Mouse (Mus musculus) brain, embryonic 14.5 days (tissue): Measurements from ENCODE around the gene Ints14. TPM values are rescaled to one million over a fixed set of nuclear protein-coding genes. Genes with fewer than 3 reads are reported as not detected.
A peak's percentile ranks its signal among the peaks of the same experiment; 100 is the strongest.

Experiments used
- DNase-seq: peaks from one replicate; pipeline ENCODE4 v3.0.0-alpha.2; 2011; ENCODE audit warnings: low read depth
- CTCF ChIP-seq: fragments of 200-500 bp; IDR thresholded peaks from 2 replicates; pipeline ENCODE4 v1.5.1; 2012; ENCODE audit warnings: inconsistent platforms, mild to moderate bottlenecking, moderate library complexity, borderline replicate concordance; ENCODE audit not compliant: insufficient read depth, insufficient read length; ENCODE audit errors: extremely low read depth
- POLR2A ChIP-seq: fragments of 200-500 bp; IDR thresholded peaks from 2 replicates; pipeline ENCODE4 v1.6.1; 2012; ENCODE audit warnings: mild to moderate bottlenecking, inconsistent platforms, borderline replicate concordance; ENCODE audit not compliant: poor library complexity, insufficient read depth, insufficient read length, severe bottlenecking; ENCODE audit errors: extremely low read depth
- polyA plus RNA-seq: library from polyadenylated mRNA; depleted of rRNA; stranded (reverse); fragments of >200 nt; gene quantifications from 2 replicates; pipeline ENCODE4 v1.2.3, GENCODE M21; 2012

Gene Ints14
- polyA plus RNA-seq, 1 experiment = 33.5 TPM

DNA sequence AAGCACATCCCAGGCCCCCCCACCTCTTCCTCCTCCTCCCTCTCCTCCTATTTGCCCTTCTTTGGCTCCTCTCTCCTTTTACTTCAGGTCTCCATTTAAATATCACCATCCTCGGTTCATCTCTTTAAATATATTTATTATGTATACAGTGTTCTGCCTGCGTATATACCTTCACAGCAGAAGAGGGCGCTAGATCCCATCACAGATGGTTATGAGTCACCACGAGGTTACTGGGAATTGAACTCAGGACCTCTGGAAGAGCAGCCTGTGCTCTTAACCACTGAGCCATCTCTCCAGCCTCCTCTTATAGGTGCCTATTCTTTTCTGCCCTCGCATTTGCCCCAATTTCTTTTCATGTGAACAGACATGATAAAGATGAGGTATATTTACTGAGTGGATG lies 23.2 kb upstream of the Ints14 start:
- TF ChIP-seq POLR2A (no peak), CTCF (no peak)

DNA sequence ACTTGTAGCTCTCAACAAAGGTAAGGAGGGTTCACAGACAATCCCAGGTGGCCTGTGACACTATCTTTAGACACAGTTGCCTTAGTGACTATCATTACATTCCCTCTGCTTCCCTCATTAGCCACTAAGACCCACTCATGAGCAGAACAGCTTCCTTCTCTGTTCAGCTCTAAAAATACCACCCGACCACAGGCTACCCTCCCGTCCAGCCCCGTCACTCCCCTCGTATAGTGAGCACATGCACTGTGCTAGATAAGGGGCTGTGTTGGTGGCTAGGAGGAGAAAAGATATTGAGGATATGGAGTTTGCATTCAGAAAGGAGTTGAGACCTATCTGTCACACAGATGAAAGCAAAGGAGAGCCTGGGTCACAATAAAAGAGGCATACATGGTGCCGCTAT lies 22.2 kb upstream of the Ints14 start:
- DNase-seq = no peak
- TF ChIP-seq CTCF (no peak), POLR2A (no peak)

More for the DNA sequence above, 23.2 kb upstream of the Ints14 start:
- no peak for DNase-seq

DNA sequence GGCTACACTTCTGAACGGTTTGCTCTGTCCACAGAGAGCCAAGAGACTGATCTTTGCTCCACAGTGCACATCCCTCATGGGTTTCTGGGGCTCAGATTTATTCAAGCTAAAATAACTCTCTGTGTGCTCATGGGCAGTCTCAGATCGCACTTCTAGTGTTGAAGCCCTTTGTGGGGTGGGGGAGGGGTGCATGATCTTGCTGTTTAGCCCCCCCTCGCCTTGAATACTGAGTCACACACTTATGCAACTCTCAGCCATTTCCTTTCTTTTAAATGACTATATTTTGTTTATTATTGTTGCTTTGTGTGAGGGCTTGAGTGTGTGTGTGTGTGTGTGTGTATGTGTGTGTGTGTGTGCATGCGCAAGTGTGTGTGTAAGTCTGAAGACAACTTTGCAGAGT lies 21.4 kb upstream of the Ints14 start:
- TF ChIP-seq POLR2A (no peak), CTCF (no peak)
- DNase-seq = no peak

DNA sequence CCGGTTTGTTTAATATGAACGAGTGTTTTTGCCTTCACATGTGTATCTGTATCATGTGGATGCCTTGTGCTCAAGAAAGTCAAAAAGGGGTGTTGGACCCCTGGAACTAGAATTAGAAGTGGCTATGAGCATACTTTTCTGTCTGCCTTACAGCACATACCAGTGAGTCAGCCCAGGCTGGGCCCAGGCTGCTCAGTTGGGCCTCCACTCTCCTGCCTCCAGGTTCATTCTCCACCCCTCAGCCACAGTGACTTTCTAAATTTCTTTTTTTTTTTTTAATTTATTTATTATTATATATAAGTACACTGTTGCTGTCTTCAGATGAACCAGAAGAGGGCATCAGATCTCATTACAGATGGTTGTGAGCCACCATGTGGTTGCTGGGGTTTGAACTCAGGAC lies 20.9 kb upstream of the Ints14 start:
- DNase-seq = no peak
- TF ChIP-seq POLR2A (no peak), CTCF (no peak)

DNA sequence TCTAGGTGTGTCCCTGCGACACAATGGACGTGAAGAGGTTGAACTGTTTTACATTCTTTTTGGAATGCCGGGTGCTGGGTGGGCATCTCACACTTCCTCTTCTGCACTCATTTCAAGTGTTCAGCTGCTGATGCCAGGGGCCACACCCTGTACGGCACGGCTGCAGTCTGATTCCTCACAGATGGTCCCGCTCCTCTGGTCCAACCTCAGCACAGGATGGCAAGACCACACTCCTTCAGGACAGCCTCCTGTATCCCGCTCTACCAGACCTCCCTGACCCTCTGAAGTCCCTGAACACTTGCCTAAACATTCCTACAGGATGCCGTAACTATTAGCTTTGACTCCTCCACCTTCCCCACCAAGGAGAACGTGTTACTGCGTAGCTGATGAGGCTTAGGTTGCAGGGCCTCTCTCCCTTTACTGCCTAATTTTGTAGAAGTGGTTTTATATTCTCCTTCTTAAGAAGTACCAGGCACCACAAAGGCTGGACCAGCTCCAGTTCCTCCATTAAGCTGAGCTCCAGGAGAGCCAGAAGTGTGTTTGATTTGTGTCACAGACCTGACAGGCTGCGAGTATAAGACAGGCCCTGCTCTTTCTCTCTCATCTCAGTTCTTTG lies 19.9 kb upstream of the Ints14 start:
- DNase-seq = no peak
- TF ChIP-seq CTCF = no peak
- TF ChIP-seq POLR2A = no peak

DNA sequence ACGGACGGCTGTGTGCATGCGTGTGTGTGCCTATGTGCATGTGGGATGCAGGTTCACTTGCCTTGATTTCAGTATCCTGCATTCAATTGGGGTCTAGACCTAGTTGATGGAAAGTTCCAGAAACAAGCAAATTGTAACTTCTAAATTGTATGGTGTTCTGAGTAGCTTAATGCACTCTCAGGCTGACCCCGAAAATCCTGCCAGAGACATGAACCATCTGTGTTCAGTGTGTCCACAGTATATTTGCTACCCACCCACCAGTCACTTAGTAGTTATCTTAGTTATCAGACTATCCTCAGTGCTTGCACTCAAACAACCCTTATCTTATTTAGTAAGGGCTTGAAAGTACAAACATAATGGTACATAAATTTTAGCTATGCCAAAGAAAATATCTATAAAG lies 19.1 kb upstream of the Ints14 start:
- TF ChIP-seq POLR2A = no peak
- TF ChIP-seq CTCF = no peak
- DNase-seq = no peak

DNA sequence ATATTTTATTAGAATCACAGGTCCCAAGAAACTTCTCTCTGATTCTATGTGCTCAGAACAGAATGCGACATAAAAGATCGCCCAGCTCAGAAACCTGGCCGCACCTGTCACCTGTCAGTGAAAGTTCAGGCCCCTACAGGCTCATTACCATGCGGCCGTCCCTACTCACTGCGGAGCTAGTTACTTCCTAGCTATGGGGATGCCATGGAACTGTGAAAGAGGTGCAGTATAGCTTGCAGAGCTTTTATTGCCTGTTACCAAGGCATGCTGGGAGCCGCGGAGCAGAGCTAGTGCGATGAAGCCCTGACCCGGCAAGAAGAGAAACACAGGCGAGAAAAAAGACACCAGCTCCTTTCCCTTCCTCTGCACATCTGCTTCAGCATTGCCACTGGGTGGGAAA lies 16.7 kb upstream of the Ints14 start:
- TF ChIP-seq POLR2A (no peak), CTCF (no peak)
- no peak for DNase-seq

DNA sequence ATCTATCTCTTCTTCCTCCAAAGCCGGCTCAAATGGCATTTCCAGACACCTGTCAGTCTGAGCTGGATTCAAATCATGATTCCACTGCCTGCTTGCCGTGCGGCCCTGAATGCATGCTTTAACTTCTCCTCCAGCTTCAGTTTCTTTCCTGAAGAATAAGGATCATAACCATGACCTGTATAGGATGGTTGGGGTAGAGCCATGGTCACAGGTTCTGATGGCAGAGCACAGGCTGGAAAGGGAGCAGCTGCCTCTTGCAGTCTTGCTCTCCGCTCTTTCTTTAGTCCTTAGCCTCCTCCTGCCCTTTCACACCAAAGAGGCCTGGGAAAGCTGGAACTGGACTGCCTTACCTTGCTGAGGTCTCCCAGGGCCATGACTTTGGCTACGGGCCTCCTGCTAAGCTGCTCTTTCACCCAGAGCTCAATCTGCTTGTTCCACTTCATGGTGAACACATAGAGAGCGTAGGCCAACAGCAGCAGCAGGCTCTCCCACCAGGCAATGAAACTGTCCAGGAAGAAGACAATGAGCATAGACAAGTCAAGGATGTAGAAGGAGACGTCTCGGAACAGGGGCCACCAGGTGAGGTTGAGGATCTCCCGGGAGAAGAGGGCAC lies 13.1 kb upstream of the Ints14 start:
- no peak for DNase-seq
- TF ChIP-seq CTCF = no peak
- no peak for TF ChIP-seq POLR2A

DNA sequence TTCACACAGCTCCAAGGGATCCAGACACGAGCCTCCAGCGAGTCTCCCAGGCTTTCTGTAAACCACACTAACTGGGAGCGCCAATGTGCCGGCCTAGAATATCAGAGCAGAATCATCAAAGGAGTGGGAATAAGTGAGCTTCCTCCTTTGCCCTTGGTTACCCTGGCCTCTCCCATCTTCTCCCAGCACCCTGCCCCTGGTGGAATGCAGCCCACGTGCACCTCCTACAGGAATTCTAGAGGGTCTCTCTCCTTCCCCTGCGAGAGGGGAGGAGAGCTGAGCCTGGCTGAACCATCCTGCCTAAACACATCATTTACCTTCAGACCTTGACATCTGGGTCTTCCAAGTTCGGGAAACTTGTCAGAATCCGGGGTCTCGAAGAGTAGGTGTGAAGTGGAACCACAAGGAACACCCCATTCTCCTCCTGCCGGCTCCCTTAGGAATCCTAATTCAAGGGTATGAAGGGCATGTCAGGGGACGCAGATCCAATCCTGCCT lies 9.5 kb upstream of the Ints14 start, which contains the start of gene Slc24a1:
Gene Slc24a1 (minus strand): TSS at position 447 of the 497 bp plus-strand sequence.
- TF ChIP-seq CTCF (no peak), POLR2A (no peak)
- no peak for DNase-seq

DNA sequence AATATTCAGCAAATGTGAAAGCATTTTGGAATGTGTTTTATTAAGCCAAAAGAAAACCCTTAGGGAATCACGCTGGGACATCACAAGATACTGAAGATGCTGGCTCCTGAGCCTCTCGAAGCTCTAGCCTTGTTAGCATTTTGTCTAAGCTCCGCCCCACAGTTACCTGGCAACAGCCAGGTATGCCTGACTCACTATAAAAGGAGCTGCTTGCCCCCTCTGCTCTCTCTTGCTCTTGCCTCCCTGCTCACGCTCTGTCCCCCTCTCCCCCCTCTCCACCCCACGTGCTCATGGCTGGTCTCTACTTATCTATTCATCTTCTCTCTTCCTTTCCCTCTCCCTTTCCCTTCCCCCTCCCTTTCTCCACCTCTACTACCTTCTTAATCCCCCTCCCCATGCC lies 8.7 kb upstream of the Ints14 start:
- no peak for DNase-seq
- TF ChIP-seq POLR2A (no peak), CTCF (no peak)

DNA sequence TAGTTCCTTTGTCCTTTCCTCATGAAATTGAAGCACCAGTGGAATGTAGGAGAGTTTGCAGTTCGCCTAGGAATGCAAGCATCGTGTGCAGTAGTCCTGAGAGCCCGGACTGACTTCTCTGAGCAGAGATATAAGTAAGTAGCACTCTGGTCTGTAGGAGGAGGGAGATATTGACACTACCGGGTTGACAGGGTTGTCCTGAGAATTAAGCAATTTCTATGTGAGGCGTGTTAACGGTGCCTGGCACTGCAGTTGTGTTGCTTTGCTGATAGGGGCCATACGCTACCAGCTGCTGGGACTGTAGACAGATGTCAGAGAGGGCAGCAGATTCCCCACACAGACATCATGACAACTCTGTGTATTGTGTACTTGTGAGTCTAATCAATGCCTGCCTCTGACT lies 7.5 kb upstream of the Ints14 start:
- no peak for TF ChIP-seq CTCF
- no peak for TF ChIP-seq POLR2A
- no peak for DNase-seq

DNA sequence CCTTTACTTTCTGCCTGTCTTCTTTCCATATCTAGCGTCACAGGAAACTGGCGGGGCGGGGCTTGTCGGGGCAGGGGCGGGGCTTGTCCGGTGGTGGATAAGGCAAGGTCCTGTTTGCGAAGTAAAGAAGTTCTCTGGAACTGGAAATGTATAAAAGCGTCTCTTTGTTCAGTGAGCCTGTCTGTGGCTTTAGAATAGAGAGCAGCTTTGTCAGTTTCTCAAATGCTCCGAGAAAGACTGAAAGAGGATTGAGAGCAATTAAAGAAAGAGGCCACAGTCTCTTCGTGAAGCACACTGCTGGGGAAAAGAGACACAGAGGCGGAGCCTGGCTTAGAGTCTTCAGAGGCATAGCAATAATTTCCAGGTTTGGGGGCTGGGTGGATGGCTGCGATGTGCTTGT lies 4.4 kb upstream of the Ints14 start:
- TF ChIP-seq POLR2A = no peak
- TF ChIP-seq CTCF = no peak
- peak; percentile 43 for DNase-seq
